Mouse (Mus musculus): Measurements from ENCODE around the gene Nup98.

The Nup98 gene

GRCm38 (mm10) chr7:102209756-102210721 is at the start of gene Nup98, which contains the start of gene Pgap2:
Nup98 (minus strand) TSS chr7:102210176.
Pgap2 (plus strand) TSS chr7:102210208.
- peak; percentile 97 for DNase-seq (ENCODE audit: low spot score)

- no peak for DNase-seq (ENCODE audit: low spot score)
These were observed 48.8 kb upstream of the Nup98 start for GRCm38 (mm10) chr7:102258753-102259152.

DNA sequence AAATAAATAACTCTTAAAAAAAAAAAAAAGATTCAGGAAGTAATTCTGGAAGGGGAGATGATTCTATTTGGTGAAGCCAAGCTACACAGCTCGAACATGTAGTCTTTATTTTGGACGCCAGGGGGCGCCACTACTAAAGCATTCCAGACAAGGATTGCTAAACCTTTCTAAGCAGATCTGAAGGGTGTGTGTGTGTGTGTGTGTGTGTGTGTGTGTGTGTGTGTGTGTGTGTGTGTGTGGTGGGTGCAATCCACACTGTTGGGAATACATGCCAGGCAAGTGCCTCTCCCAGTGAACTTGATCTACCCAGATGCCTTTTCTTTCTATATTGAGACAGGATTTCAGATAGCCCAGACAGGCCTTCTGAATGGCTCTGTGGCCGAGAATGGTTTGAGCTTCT is 48.2 kb upstream of the Nup98 start:
- peak; percentile 58 for DNase-seq (ENCODE audit: low spot score)

GRCm38 (mm10) chr7:102256636-102257035 is 46.7 kb upstream of the Nup98 start:
- no peak for DNase-seq (ENCODE audit: low spot score)

- DNase-seq (ENCODE audit: low spot score): no peak
These were observed 46.0 kb upstream of the Nup98 start, which contains the start of gene Rhog for GRCm38 (mm10) chr7:102255954-102256353. Rhog (minus strand) TSS chr7:102256054.

GRCm38 (mm10) chr7:102253631-102254030 is 43.7 kb upstream of the Nup98 start:
- DNase-seq (ENCODE audit: low spot score): no peak

- DNase-seq (ENCODE audit: low spot score): peak; percentile 67
These were observed 40.7 kb upstream of the Nup98 start for GRCm38 (mm10) chr7:102250631-102251214.

GRCm38 (mm10) chr7:102249896-102250630 is 40.1 kb upstream of the Nup98 start:
- DNase-seq (ENCODE audit: low spot score): peak; percentile 39

DNA sequence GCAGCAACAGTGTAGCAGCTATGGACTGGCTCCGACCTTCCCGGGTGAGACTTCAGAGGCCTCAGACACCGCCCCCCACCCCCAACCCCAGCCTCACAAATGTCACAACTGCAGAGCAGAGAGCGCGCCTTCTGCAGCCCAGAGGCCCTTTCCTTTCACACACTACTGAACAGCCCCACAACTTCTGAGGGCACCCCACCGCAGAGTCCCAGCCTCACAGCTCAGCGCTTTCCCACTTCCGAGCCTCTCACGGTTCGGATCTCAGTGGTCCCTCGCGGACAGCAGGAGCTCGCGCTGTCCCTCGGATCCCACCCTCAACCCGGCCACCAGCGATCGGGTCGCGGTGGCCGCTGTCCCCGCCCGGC is 39.5 kb upstream of the Nup98 start:
- DNase-seq (ENCODE audit: low spot score): no peak

GRCm38 (mm10) chr7:102248691-102249404 is 38.9 kb upstream of the Nup98 start:
- no peak for DNase-seq (ENCODE audit: low spot score)

DNA sequence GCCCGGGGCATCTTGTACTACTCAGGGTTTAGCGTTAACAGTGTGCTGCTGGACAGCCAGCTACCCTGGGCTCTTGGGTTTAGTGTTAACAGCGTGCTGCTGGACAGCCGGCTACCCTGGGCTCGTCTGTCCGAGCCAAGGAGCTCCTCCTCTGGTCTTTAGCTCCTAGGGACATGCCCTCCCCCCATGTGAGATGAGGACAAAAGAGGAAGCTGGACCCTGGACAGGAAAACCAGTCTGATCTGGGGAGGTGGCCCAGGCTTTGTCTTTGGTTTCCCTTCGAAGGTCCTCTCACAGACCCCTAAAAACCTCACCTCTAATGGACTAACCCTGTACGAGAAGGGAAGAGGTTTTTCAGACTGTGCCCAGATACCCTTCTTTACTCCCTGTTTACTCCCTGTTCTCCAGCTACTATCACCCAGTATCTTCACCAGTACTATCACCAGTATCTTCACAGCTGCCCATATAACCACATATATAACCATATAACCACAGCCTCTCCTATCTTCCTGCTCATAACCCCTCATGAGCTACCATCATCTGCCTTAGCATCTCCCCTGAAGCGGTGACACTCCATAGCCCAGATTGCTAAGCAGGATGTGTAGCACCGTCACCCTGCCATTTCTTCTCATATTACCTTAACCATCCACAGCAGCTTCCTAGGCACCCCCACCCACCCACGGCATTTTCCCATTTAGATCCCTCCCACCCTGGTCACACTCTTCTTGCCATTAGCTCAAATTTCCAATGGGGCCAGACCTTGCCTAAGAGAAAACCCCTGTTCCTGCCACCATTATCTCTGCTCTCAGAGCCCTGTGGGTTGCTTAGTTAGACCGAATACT is 37.2 kb upstream of the Nup98 start:
- no peak for DNase-seq (ENCODE audit: low spot score)

GRCm38 (mm10) chr7:102246265-102246664 is 36.3 kb upstream of the Nup98 start:
- DNase-seq (ENCODE audit: low spot score): no peak

DNA sequence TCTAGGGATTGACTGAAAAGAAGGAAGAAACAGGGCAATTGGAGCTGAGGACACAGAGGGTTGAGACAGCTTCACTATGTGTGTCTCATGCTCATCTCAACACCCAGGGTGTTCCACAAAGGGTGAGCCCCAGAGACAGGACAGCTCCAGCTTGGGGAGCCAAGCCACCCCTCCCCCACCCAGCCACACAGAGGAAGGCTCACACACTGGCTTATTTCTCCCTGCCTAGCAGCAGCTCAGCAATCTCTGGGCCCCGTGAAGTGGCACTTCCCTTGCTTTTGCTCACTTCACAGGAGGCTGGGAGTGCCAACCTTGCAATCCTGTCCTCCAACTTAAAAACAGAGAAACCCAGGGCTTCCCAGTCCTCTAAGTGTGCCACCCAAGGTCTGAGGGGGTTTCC is 35.8 kb upstream of the Nup98 start:
- DNase-seq (ENCODE audit: low spot score): no peak

GRCm38 (mm10) chr7:102244782-102245535 is 35.0 kb upstream of the Nup98 start:
- no peak for DNase-seq (ENCODE audit: low spot score)

GRCm38 (mm10) chr7:102243870-102244269 is 33.9 kb upstream of the Nup98 start:
- no peak for DNase-seq (ENCODE audit: low spot score)

GRCm38 (mm10) chr7:102242917-102243316 is 32.9 kb upstream of the Nup98 start:
- no peak for DNase-seq (ENCODE audit: low spot score)

- no peak for DNase-seq (ENCODE audit: low spot score)
These were observed 32.4 kb upstream of the Nup98 start for GRCm38 (mm10) chr7:102242371-102242770.

DNA sequence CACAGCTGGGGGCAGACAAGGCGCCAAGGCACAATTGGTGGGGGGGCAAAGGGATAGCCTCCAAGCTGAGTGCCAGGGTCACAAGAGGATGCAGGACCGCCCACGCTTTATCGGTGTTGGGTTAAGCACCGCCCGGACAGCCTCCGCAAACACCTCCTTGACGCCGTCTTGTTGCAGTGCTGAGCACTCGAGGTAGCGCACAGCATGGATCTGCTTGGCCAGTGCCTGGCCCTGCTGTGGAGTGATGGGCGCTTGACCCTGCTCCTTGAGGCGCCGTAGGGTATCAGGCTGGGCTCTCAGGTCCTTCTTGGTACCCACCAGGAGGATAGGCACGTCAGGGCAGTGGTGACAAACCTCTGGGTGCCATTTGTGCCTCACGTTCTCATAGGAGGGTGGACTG is 29.6 kb upstream of the Nup98 start:
- DNase-seq (ENCODE audit: low spot score): no peak

- DNase-seq (ENCODE audit: low spot score): no peak
These were observed 28.8 kb upstream of the Nup98 start for GRCm38 (mm10) chr7:102238686-102239286.

DNA sequence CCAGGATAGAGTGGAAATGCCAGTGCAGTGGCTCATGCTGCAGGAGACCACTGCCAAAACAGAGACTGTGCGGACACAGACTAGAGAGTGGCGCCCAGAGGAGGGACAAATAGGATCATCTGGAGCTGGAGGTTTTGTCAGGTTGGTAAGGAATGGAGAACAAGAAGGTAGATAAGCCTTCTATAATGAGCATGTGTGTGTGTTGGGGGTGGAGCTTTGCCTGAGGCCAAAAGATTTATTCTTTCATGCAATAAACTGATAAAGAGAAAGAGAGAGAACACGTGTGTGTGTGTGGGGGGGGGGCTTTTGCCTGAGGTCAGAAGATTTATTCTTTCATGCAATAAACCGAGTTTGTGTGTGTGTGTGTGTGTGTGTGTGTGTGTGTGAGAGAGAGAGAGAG is 23.1 kb upstream of the Nup98 start:
- DNase-seq (ENCODE audit: low spot score): no peak
